Mouse (Mus musculus) lung, adult 2 months (tissue): Measurements from ENCODE around the gene Jrkl. TPM values are rescaled to one million over a fixed set of nuclear protein-coding genes. Genes with fewer than 3 reads are reported as not detected.

Experiments used
- DNase-seq: peaks from one replicate; pipeline ENCODE4 v3.0.0; 2022
- H3K4me1 ChIP-seq: fragments of 200-500 bp; 2 replicates; pipeline ENCODE4 v1.6.1; 2011; ENCODE audit warnings: low read length; ENCODE audit not compliant: control insufficient read depth, insufficient read depth
- H3K4me3 ChIP-seq: fragments of 200-500 bp; replicated peaks from 2 replicates; pipeline ENCODE3; 2011; ENCODE audit warnings: low read depth, mild to moderate bottlenecking, control low read depth, low read length; ENCODE audit errors: extremely low read depth
- CTCF ChIP-seq: fragments of 200-500 bp; IDR thresholded peaks from 2 replicates; pipeline ENCODE4 v1.5.1; 2011; ENCODE audit warnings: mild to moderate bottlenecking, low read length, control low read depth; ENCODE audit not compliant: insufficient read depth
- POLR2A ChIP-seq: fragments of 200-500 bp; IDR thresholded peaks from 2 replicates; pipeline ENCODE4 v1.6.1; 2011; ENCODE audit warnings: low read depth, mild to moderate bottlenecking, control low read depth, low read length, borderline replicate concordance; ENCODE audit errors: extremely low read depth
- WGBS: fragments of 180-500 bp; shearing (Covaris S2); methylation state at CpG from one replicate; pipeline ENCODE4 v1.1.7; 2018; 5-methylcytosine and 5-hydroxymethylcytosine counted together
- polyA plus RNA-seq: library from polyadenylated mRNA; depleted of rRNA; stranded (reverse); fragments of >200 nt; gene quantifications from 2 replicates; pipeline ENCODE4 v1.2.3, GENCODE M21; 2012; rRNA removed

Gene Jrkl
- polyA plus RNA-seq = 0.43 and 1.2 TPM in 2 replicates

GRCm38 (mm10) chr9:13245481-13245880 is at the start of gene Jrkl:
Jrkl (minus strand) TSS chr9:13245829.
- 2% methylated on average over 10 of the region's 10 CpGs for WGBS
- TF ChIP-seq POLR2A = peak; percentile 16; the same call in 1 of the 2 replicates
- no peak for TF ChIP-seq CTCF
- H3K4me3 ChIP-seq = peak within 1 kb of the TSS; percentile 88
- DNase-seq = peak; percentile 54
- H3K4me1 ChIP-seq = peaks cover 13% of the 10 kb centered on the region

- Histone ChIP-seq H3K4me3 (no peak overlapping the region), H3K4me1 (no peaks in the 10 kb centered on the region)
- no peak for DNase-seq
- whole genome bisulfite sequencing = 74% methylated on average over 2 of the region's 2 CpGs
- TF ChIP-seq CTCF = no peak
- TF ChIP-seq POLR2A = no peak
Observed at GRCm38 (mm10) chr9:13287482-13287881, 41.9 kb upstream of the Jrkl start.

- no peak for DNase-seq
- Histone ChIP-seq H3K4me3 (no peak overlapping the region), H3K4me1 (no peaks in the 10 kb centered on the region)
- TF ChIP-seq CTCF (no peak), POLR2A (no peak)
- WGBS = 89% methylated on average over 1 of the region's 1 CpGs
Observed at GRCm38 (mm10) chr9:13273219-13273618, 27.6 kb upstream of the Jrkl start.

GRCm38 (mm10) chr9:13260980-13261379 is 15.4 kb upstream of the Jrkl start:
- 70% methylated on average over 3 of the region's 3 CpGs for WGBS
- no peaks in the 10 kb centered on the region for H3K4me1 ChIP-seq
- TF ChIP-seq CTCF (no peak), POLR2A (no peak)

GRCm38 (mm10) chr9:13258173-13258572 is 12.5 kb upstream of the Jrkl start:
- Histone ChIP-seq H3K4me3 (no peak overlapping the region), H3K4me1 (no peaks in the 10 kb centered on the region)
- 90% methylated on average over 2 of the region's 2 CpGs for WGBS
- no peak for DNase-seq
- TF ChIP-seq POLR2A (no peak), CTCF (no peak)

More at GRCm38 (mm10) chr9:13260980-13261379, 15.4 kb upstream of the Jrkl start:
- H3K4me3 ChIP-seq = no peak overlapping the region
- no peak for DNase-seq

GRCm38 (mm10) chr9:13256726-13257125 is 11.1 kb upstream of the Jrkl start:
- WGBS = 89% methylated on average over 1 of the region's 1 CpGs
- H3K4me1 ChIP-seq = no peaks in the 10 kb centered on the region
- DNase-seq = no peak
- H3K4me3 ChIP-seq = no peak overlapping the region
- TF ChIP-seq POLR2A = no peak
- TF ChIP-seq CTCF = no peak

GRCm38 (mm10) chr9:13251251-13251650 is 5.6 kb upstream of the Jrkl start:
- Histone ChIP-seq H3K4me3 (no peak overlapping the region), H3K4me1 (0 out of 2 replicates have a peak, but pooled peaks cover 3% of the 10 kb centered on the region)
- no peak for DNase-seq
- TF ChIP-seq CTCF = no peak
- WGBS = 72% methylated on average over 2 of the region's 2 CpGs

- Histone ChIP-seq H3K4me3 (no peak overlapping the region), H3K4me1 (peaks cover 13% of the 10 kb centered on the region)
- 87% methylated on average over 4 of the region's 4 CpGs for WGBS
- TF ChIP-seq CTCF (no peak), POLR2A (no peak)
- DNase-seq = no peak
Observed at GRCm38 (mm10) chr9:13248104-13248503, 2.5 kb upstream of the Jrkl start.

- 3% methylated on average over 33 of the region's 39 CpGs for WGBS
- peak within 1 kb of the TSS; percentile 83 for H3K4me3 ChIP-seq
- no peak for TF ChIP-seq CTCF
- peak; percentile 73; the same call in 1 of the 2 replicates for TF ChIP-seq POLR2A
- peak; percentile 84 for DNase-seq
- H3K4me1 ChIP-seq = peaks cover 13% of the 10 kb centered on the region
Observed at GRCm38 (mm10) chr9:13246815-13247638, 1.4 kb upstream of the Jrkl start, which contains the start of gene Ccdc82. Ccdc82 (plus strand) TSS chr9:13246955.

GRCm38 (mm10) chr9:13242321-13242720 is 3.3 kb downstream of the Jrkl start:
- Histone ChIP-seq H3K4me1 (peaks cover 11% of the 10 kb centered on the region), H3K4me3 (no peak overlapping the region)
- DNase-seq = no peak
- TF ChIP-seq CTCF (no peak), POLR2A (no peak)
